In the genomic region with DNA sequence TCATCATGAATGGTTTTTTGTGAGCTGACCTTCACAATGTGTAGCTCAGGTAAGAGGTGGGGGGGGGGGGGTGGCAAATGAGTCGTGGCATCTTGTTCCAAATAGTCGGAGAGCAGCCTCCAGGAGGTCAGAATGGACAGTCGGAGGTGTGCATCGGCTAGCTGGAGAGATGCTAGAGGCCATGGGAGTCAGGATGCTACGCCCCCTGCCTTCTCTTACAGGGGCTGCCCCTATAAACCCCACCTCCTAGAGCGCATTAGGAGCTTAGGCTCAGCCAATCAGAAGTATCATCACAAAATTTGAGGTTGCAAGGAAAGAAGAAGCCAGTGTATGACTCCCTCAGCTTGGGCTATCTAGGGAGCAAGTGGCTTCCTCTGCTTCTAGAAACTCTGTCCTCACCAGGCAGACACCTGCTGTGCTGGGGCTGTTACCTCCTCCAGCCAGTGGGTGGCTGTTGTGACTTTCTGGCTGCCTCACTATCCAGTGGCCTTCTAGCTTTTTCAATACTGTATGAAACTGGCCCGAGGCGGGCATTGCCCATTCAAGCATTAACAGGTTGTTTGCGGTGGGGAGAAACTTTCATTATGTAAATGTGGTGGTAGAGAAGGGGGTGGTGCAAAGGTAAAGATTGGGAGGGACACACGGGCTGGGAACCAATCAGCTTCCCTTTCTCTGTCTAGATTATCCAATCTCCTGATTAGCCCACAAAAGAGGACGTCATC, we compare ENCODE assay signal across 10 mouse cellular contexts.
A peak's percentile ranks its signal among the peaks of the same experiment; 100 is the strongest.
DNase-seq lines count a peak whose midpoint lies in the region; ATAC-seq and TF ChIP-seq lines count a peak whose summit lies in the region.
"Had no signal": no experiment of that assay in that cellular context is flagged by ENCODE, and none has a peak within 500 bp of the region (broad histone marks: within the 10 kb centered on the region; RNA-seq: fewer than 3 reads in every experiment).

No protein-coding gene starts in this region.

- peak in 1 of 2 experiments; percentile 11 for DNase-seq in heart, adult 2 months
- no peak for DNase-seq in heart, postnatal 36 days
- peak; percentile 71 for DNase-seq in induced T-regulatory cell, adult 2 months (ENCODE audit: low read depth)
- peak; percentile 44 for DNase-seq in thymus, postnatal 0 days (ENCODE audit: low spot score)
- no peak for DNase-seq in MN1 (ENCODE audit: low spot score)
- DNase-seq in gastrocnemius, adult 2 months, result no peak

- TF ChIP-seq CTCF in heart, adult 2 months (IDR thresholded peaks at IDR 0.05), result peak; percentile 41
- no peak; the same call in 1 of the 2 replicates for TF ChIP-seq CTCF in gastrocnemius, adult 2 months (IDR thresholded peaks at IDR 0.05)

- 72% methylated on average over 11 of the region's 11 CpGs for WGBS in heart, adult 2 months
- WGBS in liver, embryonic 16.5 days (ENCODE audit: insufficient replicate concordance), result 55% methylated on average over 11 of the region's 11 CpGs
- WGBS in forebrain, embryonic 15.5 days, result 74% methylated on average over 11 of the region's 11 CpGs

- H3K27ac ChIP-seq in heart, adult 2 months, result no peak overlapping the region
- H3K27ac ChIP-seq in liver, embryonic 16.5 days (ENCODE audit: low read length), result no peak overlapping the region
- no peak overlapping the region for H3K27ac ChIP-seq in forebrain, embryonic 15.5 days (replicated peaks)
- H3K27ac ChIP-seq in gastrocnemius, adult 2 months, result no peak overlapping the region
- H3K27ac ChIP-seq: left cerebral cortex, adult 2 months had no signal

- H3K36me3 ChIP-seq in heart, adult 2 months (ENCODE audit: control insufficient read depth, insufficient read depth, low read length), result no peaks in the 10 kb centered on the region
- H3K36me3 ChIP-seq in liver, embryonic 16.5 days (ENCODE audit: control insufficient read depth, insufficient read depth), result no peaks in the 10 kb centered on the region
- no peaks in the 10 kb centered on the region for H3K36me3 ChIP-seq in forebrain, embryonic 15.5 days

- H3K27me3 ChIP-seq in heart, adult 2 months (ENCODE audit: control insufficient read depth, insufficient read depth, low read length), result no peaks in the 10 kb centered on the region
- no peaks in the 10 kb centered on the region for H3K27me3 ChIP-seq in liver, embryonic 16.5 days (ENCODE audit: control insufficient read depth, insufficient read depth, low read depth, low read length)
- H3K27me3 ChIP-seq in forebrain, embryonic 15.5 days, result no peaks in the 10 kb centered on the region

- no peaks in the 10 kb centered on the region for H3K79me2 ChIP-seq in heart, adult 2 months (replicated peaks; ENCODE audit: control insufficient read depth, insufficient read depth, low read length)

- no peaks in the 10 kb centered on the region for H3K9me3 ChIP-seq in liver, embryonic 16.5 days (replicated peaks; ENCODE audit: control insufficient read depth, low read length)
- no peaks in the 10 kb centered on the region for H3K9me3 ChIP-seq in forebrain, embryonic 15.5 days

- no peak for TF ChIP-seq POLR2A in heart, adult 2 months (IDR thresholded peaks at IDR 0.05; ENCODE audit: insufficient read depth, low read depth, low read length)

- no peak for TF ChIP-seq EP300 in heart, adult 2 months (IDR thresholded peaks at IDR 0.05; ENCODE audit: insufficient read depth, low read depth, low read length)

- no peak overlapping the region for H3K9ac ChIP-seq in heart, adult 2 months (ENCODE audit: low read depth, low read length)
- H3K9ac ChIP-seq in liver, embryonic 16.5 days (ENCODE audit: low read depth, low read length), result no peak overlapping the region
- H3K9ac ChIP-seq in forebrain, embryonic 15.5 days (replicated peaks), result no peak overlapping the region

- peak; percentile 65 for ATAC-seq in liver, embryonic 16.5 days (ENCODE audit: low read depth)
- no peak for ATAC-seq in forebrain, embryonic 15.5 days (replicated peaks)

- peak overlapping the region; percentile 44 for H3K4me2 ChIP-seq in liver, embryonic 16.5 days (ENCODE audit: low read depth, low read length)
- H3K4me2 ChIP-seq in forebrain, embryonic 15.5 days (replicated peaks), result no peak overlapping the region

- no peak overlapping the region for H3K4me3 ChIP-seq in heart, adult 2 months
- peak overlapping the region; percentile 36 for H3K4me3 ChIP-seq in liver, embryonic 16.5 days (ENCODE audit: low read depth, low read length)
- H3K4me3 ChIP-seq in forebrain, embryonic 15.5 days, result no peak overlapping the region
- H3K4me3 ChIP-seq in gastrocnemius, adult 2 months, result no peak overlapping the region
- H3K4me3 ChIP-seq: left cerebral cortex, adult 2 months; myocyte had no signal

- intact Hi-C loops in heart, adult 2 months (cut with DNase I), result loop anchor here (5.0 kb wide), 1 partner anchor 79 kb away; no protein-coding TSS in a partner anchor
- intact Hi-C loops in heart, postnatal 36 days (cut with DNase I), result no loop called here
- intact Hi-C loops in gastrocnemius, adult 2 months (cut with DNase I), result no loop called here

- no peaks in the 10 kb centered on the region for H3K4me1 ChIP-seq in heart, adult 2 months (ENCODE audit: control insufficient read depth, insufficient read depth, low read length)
- H3K4me1 ChIP-seq in liver, embryonic 16.5 days (ENCODE audit: control insufficient read depth, low read depth, low read length), result no peaks in the 10 kb centered on the region
- no peaks in the 10 kb centered on the region for H3K4me1 ChIP-seq in forebrain, embryonic 15.5 days

Comparison
In these comparisons a context has a peak if more than half of its experiments do, and no peak if none do; other contexts are left out.
1. DNase-seq: peak in induced T-regulatory cell, adult 2 months (single experiment) and thymus, postnatal 0 days (single experiment); none in heart, postnatal 36 days (0 of 2), MN1 (single experiment) and gastrocnemius, adult 2 months (single experiment).